Mouse (Mus musculus) heart, embryonic 14.5 days (tissue): ENCODE data around the gene Olfr1206. TPM values are rescaled to one million over a fixed set of nuclear protein-coding genes. Genes with fewer than 3 reads are reported as not detected.

ENCODE experiments used
- ATAC-seq: fragments of 200-750 bp; cut with Nextera tagmentation; 2 replicates; pipeline ENCODE4 v1.8.0; 2017; ENCODE audit warnings: low read depth, moderate TSS enrichment; ENCODE audit not compliant: insufficient number of reproducible peaks, insufficient read depth, low FRiP score
- H3K27ac ChIP-seq, 2 experiments: fragments of 200-500 bp in 1 of 2; fragments of 300-500 bp in 1 of 2; sonication (generic) in 1 of 2; replicated peaks in 1 of 2; 2 replicates each; pipeline ENCODE4 v1.5.1; 2012 to 2014; ENCODE audit warnings: low read depth in 2 of 2, low read length in 2 of 2, control low read depth in 1 of 2, mild to moderate bottlenecking in 1 of 2, mixed read lengths in 1 of 2; ENCODE audit not compliant: control insufficient read depth in 1 of 2, insufficient read depth in 1 of 2
- H3K27me3 ChIP-seq: fragments of 300-500 bp; sonication (generic); 2 replicates; pipeline ENCODE4 v1.6.1; 2014; ENCODE audit warnings: mild to moderate bottlenecking, low read length, control low read depth; ENCODE audit not compliant: control insufficient read depth, insufficient read depth
- H3K36me3 ChIP-seq: fragments of 300-500 bp; sonication (generic); 2 replicates; pipeline ENCODE4 v1.6.1; 2014; ENCODE audit warnings: mild to moderate bottlenecking, control low read depth, low read length, mixed read lengths; ENCODE audit not compliant: control insufficient read depth, insufficient read depth
- H3K4me1 ChIP-seq, 2 experiments: fragments of 200-500 bp in 1 of 2; fragments of 300-500 bp in 1 of 2; sonication (generic) in 1 of 2; 2 replicates each; pipeline ENCODE4 v1.6.1; 2012 to 2014; ENCODE audit warnings: low read length in 2 of 2, control low read depth in 1 of 2, mixed read lengths in 1 of 2; ENCODE audit not compliant: control insufficient read depth in 2 of 2, insufficient read depth in 2 of 2
- H3K4me2 ChIP-seq: fragments of 300-500 bp; sonication (generic); 2 replicates; pipeline ENCODE4 v1.6.1; 2014; ENCODE audit warnings: mild to moderate bottlenecking, low read length
- H3K4me3 ChIP-seq, 2 experiments: fragments of 200-500 bp in 1 of 2; fragments of 300-500 bp in 1 of 2; sonication (generic) in 1 of 2; 2 replicates each; pipeline ENCODE4 v1.5.1; 2012 to 2014; ENCODE audit warnings: low read length in 2 of 2, mild to moderate bottlenecking in 2 of 2, control low read depth in 1 of 2, low read depth in 1 of 2, moderate library complexity in 1 of 2; ENCODE audit not compliant: control insufficient read depth in 1 of 2, insufficient read depth in 1 of 2
- H3K9ac ChIP-seq: fragments of 300-500 bp; sonication (generic); 2 replicates; pipeline ENCODE4 v1.6.1; 2014; ENCODE audit warnings: mild to moderate bottlenecking, low read length
- H3K9me3 ChIP-seq: fragments of 300-500 bp; sonication (generic); 2 replicates; pipeline ENCODE4 v1.6.1; 2016; ENCODE audit warnings: low read length, control low read depth; ENCODE audit not compliant: control insufficient read depth
- WGBS: fragments of 180-500 bp; shearing (Covaris S2); extraction: QIAGEN DNeasy Blood & Tissue Kit; methylation state at CpG from one replicate; pipeline ENCODE4 v1.1.7; 2014; 5-methylcytosine and 5-hydroxymethylcytosine counted together
- polyA plus RNA-seq: library from polyadenylated mRNA; unstranded; fragments of >200 nt; fragmentation: Nextera tagmentation; extraction: Ambion mirVana; gene quantifications from 2 replicates; pipeline ENCODE4 v1.2.1, GENCODE M21; 2014

Gene Olfr1206
- polyA plus RNA-seq: not detected in 2 replicates

DNA sequence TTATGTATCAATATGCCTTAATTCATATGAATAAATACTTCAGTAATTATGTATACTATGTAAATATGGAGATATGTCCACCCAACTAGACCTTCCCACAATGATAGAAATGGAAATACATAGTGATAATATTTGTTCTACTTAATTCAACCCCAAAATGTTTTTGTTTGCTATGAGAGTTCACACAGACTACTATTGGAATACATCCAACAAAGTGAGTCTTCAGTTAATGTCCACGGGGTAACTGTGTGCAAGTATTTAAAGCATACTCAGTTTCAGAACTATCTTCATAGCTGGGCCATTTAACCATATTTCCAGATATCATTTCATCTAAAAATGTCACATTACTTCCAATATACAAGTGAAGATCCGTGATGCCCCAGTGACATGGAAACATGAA lies at the start of gene Olfr1206:
Gene Olfr1206 (plus strand): TSS at position 301 of the 400 bp plus-strand sequence.
- Histone ChIP-seq H3K4me3 (no peak within 1 kb of the TSS), H3K27ac (no peak within 1 kb of the TSS), H3K9ac (no peak within 1 kb of the TSS), H3K36me3 (no peaks in the 10 kb centered on the region), H3K4me2 (no peak within 1 kb of the TSS), H3K9me3 (no peaks in the 10 kb centered on the region), H3K4me1 (no peaks in the 10 kb centered on the region), H3K27me3 (no peaks in the 10 kb centered on the region)
- 73% methylated on average over 2 of the region's 2 CpGs for WGBS
- ATAC-seq: no peak

DNA sequence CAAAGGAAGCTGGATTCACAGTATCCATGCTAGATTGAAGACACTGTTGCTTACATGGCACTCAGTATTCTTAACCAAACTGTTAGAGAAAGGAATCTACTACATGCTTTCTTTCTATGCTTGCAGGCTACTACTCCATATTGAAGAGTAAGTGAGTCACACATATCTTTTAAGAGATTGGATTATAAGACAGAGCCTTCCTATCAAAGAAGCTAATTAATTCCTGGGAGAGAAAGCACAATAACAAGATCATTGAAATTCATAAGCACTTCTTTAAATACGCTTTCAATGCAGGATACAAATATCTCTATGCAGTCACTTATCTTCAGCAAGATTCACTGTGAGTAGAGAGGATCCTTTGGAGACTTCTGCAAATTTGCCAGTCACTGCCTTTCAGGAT lies 48.8 kb upstream of the Olfr1206 start, which contains the start of gene Olfr1202:
Gene Olfr1202 (plus strand): TSS at position 301 of the 400 bp plus-strand sequence.
- H3K9ac ChIP-seq: no peak within 1 kb of the TSS
- no peaks in the 10 kb centered on the region for H3K9me3 ChIP-seq
- H3K36me3 ChIP-seq: no peaks in the 10 kb centered on the region
- H3K27ac ChIP-seq: no peak within 1 kb of the TSS
- H3K4me2 ChIP-seq: no peak within 1 kb of the TSS
- H3K4me3 ChIP-seq: no peak within 1 kb of the TSS
- 72% methylated on average over 1 of the region's 1 CpGs for WGBS
- H3K4me1 ChIP-seq: no peaks in the 10 kb centered on the region
- no peaks in the 10 kb centered on the region for H3K27me3 ChIP-seq
- no peak for ATAC-seq

DNA sequence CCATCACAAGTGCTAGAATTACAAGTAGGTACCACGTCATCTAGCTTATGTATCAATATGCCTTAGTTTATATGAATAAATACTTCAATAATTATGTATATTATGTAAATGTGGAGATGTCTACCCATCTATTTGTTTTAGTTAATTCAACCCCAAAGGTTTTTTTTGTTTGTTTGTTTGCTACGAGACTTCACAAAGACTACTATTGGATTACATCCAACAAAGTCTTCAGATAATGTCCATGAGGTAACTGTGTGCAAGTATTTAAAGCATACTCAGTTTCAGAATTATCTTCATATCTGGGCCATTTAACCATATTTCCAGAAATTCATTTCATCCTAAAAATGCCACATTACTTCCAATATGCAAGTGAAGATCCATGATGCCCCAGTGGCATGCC lies 33.6 kb upstream of the Olfr1206 start, which contains the start of gene Olfr1205:
Gene Olfr1205 (plus strand): TSS at position 301 of the 400 bp plus-strand sequence.
- no peak within 1 kb of the TSS for H3K4me2 ChIP-seq
- H3K9me3 ChIP-seq: no peaks in the 10 kb centered on the region
- no peaks in the 10 kb centered on the region for H3K4me1 ChIP-seq
- H3K27ac ChIP-seq: no peak within 1 kb of the TSS
- H3K9ac ChIP-seq: no peak within 1 kb of the TSS
- H3K36me3 ChIP-seq: no peaks in the 10 kb centered on the region
- ATAC-seq: no peak
- H3K4me3 ChIP-seq: no peak within 1 kb of the TSS
- H3K27me3 ChIP-seq: no peaks in the 10 kb centered on the region
- WGBS: 76% methylated on average over 2 of the region's 2 CpGs

DNA sequence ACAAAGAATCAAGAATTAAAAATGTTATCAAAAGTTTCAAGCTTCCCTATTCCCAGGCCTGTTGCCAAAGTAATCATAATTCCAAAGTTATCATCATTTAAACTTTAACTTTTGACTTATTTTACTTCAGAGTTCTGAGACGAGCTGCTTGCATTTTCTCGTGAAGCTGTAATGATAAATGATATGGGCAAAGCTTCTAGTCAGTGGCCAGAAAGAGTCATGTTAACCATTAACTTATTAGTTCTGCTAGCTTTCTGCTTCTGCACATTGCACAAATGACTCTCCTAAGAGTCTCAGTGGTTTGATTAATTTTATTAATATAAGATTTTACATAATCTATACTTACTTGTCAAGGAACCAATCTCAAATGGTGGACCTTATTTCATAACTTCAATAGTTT lies 24.6 kb upstream of the Olfr1206 start:
- no peak overlapping the region for H3K4me2 ChIP-seq
- no peaks in the 10 kb centered on the region for H3K27me3 ChIP-seq
- H3K36me3 ChIP-seq: no peaks in the 10 kb centered on the region
- no peak overlapping the region for H3K9ac ChIP-seq
- no peak for ATAC-seq
- H3K27ac ChIP-seq: no peak overlapping the region
- no peaks in the 10 kb centered on the region for H3K9me3 ChIP-seq
- 78% methylated on average over 2 of the region's 2 CpGs for WGBS
- H3K4me3 ChIP-seq: no peak overlapping the region
- no peaks in the 10 kb centered on the region for H3K4me1 ChIP-seq

DNA sequence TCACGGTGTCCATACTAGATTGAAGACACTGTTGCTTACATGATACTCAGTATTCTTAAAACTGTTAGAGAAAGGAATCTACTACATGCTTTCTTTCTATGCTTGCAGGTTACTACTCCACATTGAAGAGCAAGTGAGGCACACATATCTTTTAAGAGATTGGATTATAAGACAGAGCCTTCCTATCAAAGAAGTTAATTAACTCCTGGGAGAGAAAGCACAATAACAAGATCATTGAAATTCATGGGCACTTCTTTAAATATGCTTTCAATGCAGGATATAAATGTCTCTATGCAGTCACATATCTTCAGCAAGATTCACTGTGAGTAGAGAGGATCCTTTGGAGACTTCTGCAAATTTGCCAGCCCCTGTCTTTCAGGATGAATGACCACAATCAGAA lies 14.0 kb upstream of the Olfr1206 start, which contains the start of gene Olfr1204:
Gene Olfr1204 (plus strand): TSS at position 301 of the 400 bp plus-strand sequence.
- WGBS: 83% methylated on average over 1 of the region's 1 CpGs
- Histone ChIP-seq H3K4me2 (no peak within 1 kb of the TSS), H3K4me1 (no peaks in the 10 kb centered on the region), H3K9ac (no peak within 1 kb of the TSS), H3K27ac (no peak within 1 kb of the TSS), H3K9me3 (no peaks in the 10 kb centered on the region; the same call in 1 of the 2 replicates), H3K4me3 (no peak within 1 kb of the TSS), H3K36me3 (no peaks in the 10 kb centered on the region), H3K27me3 (no peaks in the 10 kb centered on the region)
- ATAC-seq: no peak

DNA sequence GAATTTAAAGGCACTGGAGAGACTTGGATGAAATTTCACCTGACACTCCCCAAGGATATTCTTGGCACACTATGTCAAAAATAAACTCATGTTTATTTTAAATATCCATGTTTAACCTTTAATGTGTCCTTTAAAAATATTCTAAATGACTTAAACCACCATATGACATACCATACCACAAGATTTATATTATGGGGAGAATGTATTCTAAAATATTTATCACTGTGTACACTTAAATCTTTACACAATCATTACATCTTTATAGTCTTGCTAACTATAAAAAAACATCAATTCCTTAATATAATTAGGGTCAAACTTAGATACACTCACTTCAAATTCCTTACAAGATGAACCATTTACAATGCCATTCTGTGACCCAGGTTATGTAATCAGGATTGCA lies 39.2 kb downstream of the Olfr1206 start, which contains the start of gene Olfr1208:
Gene Olfr1208 (minus strand): TSS at position 101 of the 400 bp plus-strand sequence.
- H3K4me3 ChIP-seq: no peak within 1 kb of the TSS
- H3K36me3 ChIP-seq: no peaks in the 10 kb centered on the region
- H3K27ac ChIP-seq: no peak within 1 kb of the TSS
- no peaks in the 10 kb centered on the region for H3K9me3 ChIP-seq
- no peak within 1 kb of the TSS for H3K4me2 ChIP-seq
- H3K9ac ChIP-seq: no peak within 1 kb of the TSS
- no peaks in the 10 kb centered on the region for H3K4me1 ChIP-seq
- no peaks in the 10 kb centered on the region for H3K27me3 ChIP-seq
- ATAC-seq: no peak

DNA sequence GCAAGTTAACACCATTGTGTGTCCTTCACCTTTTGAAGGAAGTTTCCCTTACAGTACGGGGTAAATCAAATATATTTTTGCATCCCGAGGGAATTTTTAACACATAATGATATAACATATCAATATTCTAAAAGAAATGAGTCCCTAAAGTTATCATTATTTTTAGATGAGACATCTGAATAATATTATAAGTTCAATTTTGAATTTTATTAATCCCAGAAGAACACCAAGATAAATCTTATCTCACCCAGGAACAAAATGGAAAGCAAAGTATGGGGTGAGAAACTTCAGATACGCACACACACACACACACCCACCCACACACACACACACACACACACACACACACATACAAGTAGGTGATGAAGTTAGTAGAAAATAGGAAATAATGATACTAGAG lies 52.0 kb downstream of the Olfr1206 start, which contains the start of gene Olfr1209:
Gene Olfr1209 (minus strand): TSS at position 101 of the 400 bp plus-strand sequence.
- no peak within 1 kb of the TSS for H3K27ac ChIP-seq
- H3K27me3 ChIP-seq: no peaks in the 10 kb centered on the region
- H3K9me3 ChIP-seq: no peaks in the 10 kb centered on the region
- 76% methylated on average over 3 of the region's 3 CpGs for WGBS
- H3K36me3 ChIP-seq: no peaks in the 10 kb centered on the region
- no peak within 1 kb of the TSS for H3K9ac ChIP-seq
- no peak for ATAC-seq
- H3K4me1 ChIP-seq: no peaks in the 10 kb centered on the region
- no peak within 1 kb of the TSS for H3K4me2 ChIP-seq
- H3K4me3 ChIP-seq: no peak within 1 kb of the TSS
